Mouse (Mus musculus): ENCODE measurements around the gene Zbtb40.

- TF ChIP-seq CTCF (IDR thresholded peaks at IDR 0.05; ENCODE audit: borderline replicate concordance, extremely low read depth, insufficient read depth, insufficient read length) (no peak), POLR2A (IDR thresholded peaks at IDR 0.05; ENCODE audit: borderline replicate concordance, extremely low read depth, insufficient read depth, insufficient read length, poor library complexity, severe bottlenecking) (no peak)
These were observed 21.6 kb downstream of the Zbtb40 start for GRCm38 (mm10) chr4:137027051-137027450.

Measured in brain, embryonic 14.5 days (tissue).